22 mouse cellular contexts compared by ENCODE assay signal in genomic region chr13:60659600-60659999, GRCm38 (mm10). TPM values are rescaled to one million over a fixed set of nuclear protein-coding genes. Genes with fewer than 3 reads are reported as not detected.
A peak's percentile ranks its signal among the peaks of the same experiment; 100 is the strongest.
DNase-seq lines count a peak whose midpoint lies in the region; ATAC-seq and TF ChIP-seq lines count a peak whose summit lies in the region.
"Had no signal": no experiment of that assay in that cellular context is flagged by ENCODE, and none has a peak within 500 bp of the region (broad histone marks: within the 10 kb centered on the region; RNA-seq: fewer than 3 reads in every experiment).

No protein-coding gene starts in this region.

- H3K9ac ChIP-seq in liver, adult 2 months (ENCODE audit: low read depth, low read length): 0 out of 2 replicates have a peak overlapping the region, but pooled peaks have one; percentile 37
- H3K9ac ChIP-seq: heart, embryonic 15.5 days; neural tube, embryonic 13.5 days had no signal

- no peak overlapping the region for H3K27ac ChIP-seq in heart, embryonic 10.5 days
- peak overlapping the region; percentile 94 for H3K27ac ChIP-seq in liver, adult 2 months (replicated peaks; ENCODE audit: insufficient read depth, low read depth, low read length)
- H3K27ac ChIP-seq: forebrain, embryonic 10.5 days; heart, embryonic 15.5 days; limb, embryonic 10.5 days; neural tube, embryonic 13.5 days had no signal

- no peaks in the 10 kb centered on the region for H3K27me3 ChIP-seq in heart, embryonic 10.5 days (ENCODE audit: insufficient read depth, poor library complexity, severe bottlenecking)
- H3K27me3 ChIP-seq in liver, adult 2 months (ENCODE audit: control insufficient read depth, insufficient read depth, low read length): no peaks in the 10 kb centered on the region
- no peaks in the 10 kb centered on the region for H3K27me3 ChIP-seq in megakaryocyte, embryonic 14.5 days (replicated peaks)
- H3K27me3 ChIP-seq: CH12.LX; heart, embryonic 15.5 days; neural tube, embryonic 13.5 days; Patski had no signal

- peak; percentile 49 to 51 for DNase-seq in heart, adult 9 months (ENCODE audit: low spot score in 2 of 2)
- no peak for DNase-seq in heart, embryonic 10.5 days (ENCODE audit: low spot score)
- peak; percentile 78 for DNase-seq in liver, adult 2 months (ENCODE audit: extremely low read depth, low read depth, low spot score)
- no peak for DNase-seq in liver
- no peak for DNase-seq in urinary bladder, postnatal 14 days (ENCODE audit: low spot score)
- DNase-seq: adrenal gland, adult 2 months; B cell, adult 2 months; gastrocnemius, postnatal 25 days; kidney, adult 11 months; thymus, postnatal 25 days had no signal

- H3K36me3 ChIP-seq in heart, embryonic 10.5 days: no peaks in the 10 kb centered on the region
- H3K36me3 ChIP-seq in liver, adult 2 months (ENCODE audit: control insufficient read depth, insufficient read depth, low read length): 0 out of 2 replicates have a peak, but pooled peaks cover 2% of the 10 kb centered on the region
- H3K36me3 ChIP-seq in megakaryocyte, embryonic 14.5 days (replicated peaks; ENCODE audit: low read length): peaks cover 17% of the 10 kb centered on the region
- H3K36me3 ChIP-seq: G1E; heart, embryonic 15.5 days had no signal

- TF ChIP-seq CTCF in liver, adult 2 months (IDR thresholded peaks at IDR 0.05; ENCODE audit: low read depth, low read length): no peak

- H3K4me1 ChIP-seq in heart, embryonic 10.5 days: peaks cover 28% of the 10 kb centered on the region
- peaks cover 52% of the 10 kb centered on the region for H3K4me1 ChIP-seq in liver, adult 2 months (ENCODE audit: control insufficient read depth, insufficient read depth, low read length)
- peaks cover 71% of the 10 kb centered on the region for H3K4me1 ChIP-seq in megakaryocyte, embryonic 14.5 days

- 73% methylated on average over 1 of the region's 1 CpGs for WGBS in heart, embryonic 10.5 days
- WGBS in liver, adult 2 months: 22% methylated on average over 1 of the region's 1 CpGs

- no peaks in the 10 kb centered on the region for H3K9me3 ChIP-seq in heart, embryonic 10.5 days
- H3K9me3 ChIP-seq in megakaryocyte, embryonic 14.5 days: 0 out of 2 replicates have a peak, but pooled peaks cover 2% of the 10 kb centered on the region
- H3K9me3 ChIP-seq: embryonic facial prominence, embryonic 10.5 days; forebrain, embryonic 10.5 days; heart, embryonic 15.5 days; limb, embryonic 10.5 days; neural tube, embryonic 13.5 days had no signal

- H3K4me3 ChIP-seq in heart, embryonic 10.5 days: no peak overlapping the region
- no peak overlapping the region for H3K4me3 ChIP-seq in liver, adult 2 months (ENCODE audit: insufficient read depth, low read depth, low read length)
- peak overlapping the region; percentile 68 for H3K4me3 ChIP-seq in megakaryocyte, embryonic 14.5 days (replicated peaks)
- H3K4me3 ChIP-seq: embryonic facial prominence, embryonic 10.5 days; forebrain, embryonic 10.5 days; heart, embryonic 15.5 days; limb, embryonic 10.5 days; myocyte; neural tube, embryonic 13.5 days had no signal

- ATAC-seq in megakaryocyte, adult 5-6 weeks (ENCODE audit: poor library complexity, severe bottlenecking): no peak
- ATAC-seq: midbrain, embryonic 16.5 days; Patski had no signal

- TF ChIP-seq POLR2A in liver, adult 2 months (IDR thresholded peaks at IDR 0.05; ENCODE audit: extremely low read depth, insufficient read depth, low read length): no peak

- peaks cover 49% of the 10 kb centered on the region for H3K79me2 ChIP-seq in liver, adult 2 months (ENCODE audit: control insufficient read depth, insufficient read depth, low read length)

RNA-seq across cellular contexts. Expression of gene Dapk1, which starts 57.9 kb away (rescaled TPM):
- polyA plus RNA-seq in heart, embryonic 10.5 days (2016; fragmentation: Nextera tagmentation; extraction: Ambion mirVana): 12.1 and 19.4 TPM in 2 replicates
- total RNA-seq in liver, adult 2 months (2014; rRNA removed): 23.0 and 36.8 TPM in 2 replicates
- polyA plus RNA-seq in liver, adult 2 months (2012; rRNA removed): 80.5 and 91.7 TPM in 2 replicates
- polyA plus RNA-seq in megakaryocyte, embryonic 14.5 days (2012; ENCODE audit: insufficient read depth, low replicate concordance): 7.4 and 13.9 TPM in 2 replicates
- total RNA-seq in megakaryocyte, adult 5-6 weeks (2015): 5.7 and 6.2 TPM in 2 replicates
- 3.7 and 5.2 TPM in 2 replicates for total RNA-seq in megakaryocyte, adult 5-6 weeks (2017)
- total RNA-seq: CH12.LX had no signal
- polyA plus RNA-seq: G1E had no signal

Comparison
In these comparisons a context has a peak if more than half of its experiments do, and no peak if none do; other contexts are left out.
1. DNase-seq: peak in heart, adult 9 months (2 of 2) and liver, adult 2 months (single experiment); none in heart, embryonic 10.5 days (single experiment), liver (single experiment) and urinary bladder, postnatal 14 days (single experiment).